Mouse (Mus musculus) adrenal gland, postnatal 25 days (tissue): Measurements from ENCODE around the gene Kdf1. TPM values are rescaled to one million over a fixed set of nuclear protein-coding genes. Genes with fewer than 3 reads are reported as not detected.

Source experiments
- DNase-seq: peaks from one replicate; pipeline ENCODE4 v3.0.0; 2021; ENCODE audit warnings: mixed read lengths
- microRNA-seq, 2 experiments: library from miRNA; unstranded; fragments of <30 nt; microRNA quantifications; one replicate each; pipeline ENCODE4 v1.2.0; 2021
- total RNA-seq: library from RNA; stranded (reverse); gene quantifications from 2 replicates; pipeline ENCODE4 v1.2.3, GENCODE M21; 2021

Gene Kdf1
- total RNA-seq, 1 experiment from 2014 or later = 5.1 TPM

DNA sequence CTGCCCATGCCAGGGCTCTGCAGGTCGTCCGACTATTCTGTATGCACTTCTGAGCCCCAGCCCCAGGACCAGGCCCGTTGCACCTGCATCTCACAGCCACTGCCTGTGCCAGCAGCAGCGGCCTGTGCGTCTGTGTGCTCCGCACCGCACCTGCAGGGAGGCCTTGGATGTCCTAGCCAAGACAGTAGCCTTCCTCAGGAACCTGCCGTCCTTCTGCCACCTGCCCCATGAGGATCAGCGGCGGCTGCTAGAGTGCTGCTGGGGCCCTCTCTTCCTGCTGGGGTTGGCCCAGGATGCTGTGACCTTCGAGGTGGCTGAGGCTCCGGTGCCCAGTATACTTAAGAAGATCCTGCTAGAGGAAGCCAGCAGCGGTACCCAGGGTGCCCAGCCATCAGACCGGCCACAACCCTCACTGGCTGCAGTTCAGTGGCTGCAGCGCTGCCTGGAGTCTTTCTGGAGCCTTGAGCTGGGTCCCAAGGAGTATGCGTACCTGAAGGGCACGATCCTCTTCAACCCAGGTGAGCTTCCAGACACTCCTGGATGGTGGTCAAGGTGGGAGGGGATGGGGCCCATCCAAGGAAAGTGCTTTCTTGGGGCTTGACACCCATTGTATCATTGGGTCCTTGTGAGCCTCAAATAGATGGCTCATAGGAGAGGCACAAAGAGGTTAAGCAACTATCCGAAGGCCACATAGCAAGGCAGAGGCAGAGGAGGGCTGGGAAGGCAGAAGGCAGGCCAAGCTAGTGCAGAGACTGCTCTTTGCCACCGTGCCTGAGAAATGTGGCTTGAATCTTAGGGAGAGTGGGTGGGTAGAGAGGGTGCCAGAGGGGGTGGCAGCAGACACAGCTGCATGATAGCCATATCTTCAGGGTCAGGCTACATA, 34.9 kb downstream of the Kdf1 start:
- no peak for DNase-seq

- no peak for DNase-seq
These were observed 38.4 kb downstream of the Kdf1 start for GRCm38 (mm10) chr4:133557041-133557717.

DNA sequence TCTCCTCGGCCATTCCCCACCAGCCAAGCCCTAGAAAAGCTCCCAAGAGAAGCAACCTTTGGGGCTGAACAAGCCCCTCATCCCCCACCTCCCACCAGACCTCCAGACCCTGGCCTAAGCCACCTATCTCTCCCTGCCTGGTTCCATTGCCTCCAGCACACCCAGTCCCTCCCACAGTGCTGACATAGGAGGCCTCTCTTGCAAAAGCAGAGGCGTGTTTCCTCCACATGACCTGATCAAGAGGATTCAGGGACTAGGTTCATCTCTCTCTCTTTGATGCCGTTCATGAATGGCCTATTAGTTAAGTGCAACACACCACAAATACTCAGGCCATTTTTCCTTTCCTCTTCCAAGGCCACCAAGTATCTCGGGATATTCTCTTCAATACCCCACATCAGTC, 41.1 kb downstream of the Kdf1 start:
- no peak for DNase-seq

DNA sequence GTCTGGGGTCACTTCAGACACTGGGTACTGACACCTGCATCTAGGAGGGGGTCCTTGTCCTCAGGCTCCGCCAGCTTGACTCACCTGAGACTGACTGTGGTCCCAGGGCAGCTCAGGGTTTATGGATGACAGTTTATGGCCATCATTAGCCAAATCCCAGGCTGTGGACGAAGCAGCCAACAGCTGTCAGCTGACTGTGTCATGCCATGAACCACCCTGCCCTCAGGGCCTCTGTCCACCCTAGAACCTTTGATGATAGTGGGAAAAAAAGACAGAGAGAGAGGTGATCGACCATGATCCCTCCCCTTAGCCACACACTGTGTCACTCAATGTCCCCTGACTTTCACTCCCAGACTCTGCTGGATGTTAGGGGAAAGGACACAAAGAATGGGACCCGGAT, 42.9 kb downstream of the Kdf1 start:
- DNase-seq = no peak

- DNase-seq = peak; percentile 91
These were observed 44.4 kb downstream of the Kdf1 start for GRCm38 (mm10) chr4:133563123-133563571.

GRCm38 (mm10) chr4:133567251-133567650, 48.5 kb downstream of the Kdf1 start:
- DNase-seq = no peak

DNA sequence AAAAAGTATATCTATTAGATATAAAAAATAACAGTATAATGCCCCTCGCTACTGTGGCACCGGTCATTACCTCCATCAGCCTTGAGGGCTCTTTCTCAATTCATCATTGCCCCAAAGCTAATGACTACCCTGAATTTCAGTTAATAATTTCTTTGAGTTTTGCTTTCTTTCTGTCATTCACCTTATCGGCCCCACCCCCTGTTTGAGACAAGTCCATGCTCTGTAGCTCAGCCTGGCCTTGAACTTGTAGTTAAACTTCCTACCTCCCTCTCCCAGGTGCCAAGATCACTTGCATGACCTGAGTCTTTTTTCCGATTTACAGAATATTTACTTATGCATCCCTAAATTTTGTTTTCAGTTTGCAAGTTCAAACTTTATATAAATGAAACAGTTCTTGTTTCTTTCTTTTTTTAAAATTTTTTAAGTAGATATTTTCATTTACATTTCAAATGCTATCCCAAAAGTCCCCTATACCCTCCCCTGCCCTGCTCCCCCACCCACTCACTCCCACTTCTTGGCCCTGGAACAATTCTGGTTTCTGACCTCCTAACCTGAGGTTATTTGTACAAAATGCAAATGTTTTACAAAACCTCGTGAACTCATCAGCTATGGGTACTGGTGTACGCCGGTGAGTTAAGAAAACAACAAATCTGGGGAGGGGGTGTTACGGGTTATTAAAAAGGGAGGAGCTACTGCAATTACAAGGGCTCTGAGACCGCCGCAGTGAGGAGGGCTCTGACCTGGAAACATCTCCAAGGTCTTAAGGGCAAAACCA, 50.7 kb downstream of the Kdf1 start:
- DNase-seq = no peak

DNA sequence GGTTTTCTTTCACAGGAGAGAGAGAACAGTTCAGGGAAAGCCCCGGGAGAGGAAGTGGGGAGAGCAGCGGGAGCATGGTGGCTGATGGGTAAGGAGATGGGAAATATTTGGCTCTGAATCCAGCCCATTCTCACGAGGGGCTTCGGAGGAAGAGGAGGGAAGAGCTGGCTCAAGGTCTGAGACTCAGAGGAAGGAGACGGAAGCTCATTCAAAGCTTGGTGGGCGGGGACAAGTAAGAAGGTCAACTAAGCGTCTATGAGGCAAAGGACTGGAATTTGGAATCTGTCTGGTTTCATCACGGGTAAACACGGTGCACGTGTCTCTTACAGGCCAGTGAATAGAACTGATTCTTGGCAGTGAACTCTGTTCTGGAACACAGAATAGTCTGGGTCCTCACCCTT, 51.3 kb downstream of the Kdf1 start:
- DNase-seq = peak; percentile 39

DNA sequence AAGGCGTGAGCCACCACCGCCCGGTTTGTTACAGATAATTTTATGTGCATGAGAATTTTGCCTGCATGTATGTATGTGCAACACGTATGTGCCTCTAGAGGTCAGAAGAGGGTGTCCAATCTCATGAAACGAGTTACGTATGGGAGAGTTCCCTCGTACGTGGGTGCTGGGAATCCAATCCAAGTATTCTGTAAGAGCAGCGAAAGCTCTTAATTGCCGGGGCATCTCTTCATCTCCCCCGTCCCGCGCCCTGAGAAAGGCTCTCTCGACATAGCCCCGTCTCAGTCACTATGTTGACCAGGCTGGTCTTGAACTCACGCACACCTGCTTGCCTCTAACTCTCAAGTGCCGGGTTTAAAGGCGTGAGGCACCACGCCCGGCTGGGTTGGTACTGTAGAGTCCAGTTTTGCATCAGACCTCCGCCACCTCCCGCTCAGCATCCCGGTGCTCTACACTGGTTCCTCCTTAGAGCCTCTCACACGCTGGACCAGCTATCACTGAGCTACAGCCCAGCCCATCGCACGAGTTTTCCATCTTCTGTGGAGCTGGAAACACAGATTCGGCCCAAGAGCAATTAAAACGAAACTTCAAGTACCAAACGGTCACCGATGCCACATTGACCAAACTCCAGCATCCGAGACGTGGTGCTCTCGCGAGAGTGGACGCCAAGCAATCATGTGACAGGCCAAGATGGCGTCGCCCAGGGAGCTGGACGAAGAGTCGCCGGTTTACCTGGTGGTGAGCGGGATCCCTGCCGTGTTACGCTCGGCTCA, 55.5 kb downstream of the Kdf1 start, which contains the start of gene Gpatch3:
Gpatch3 (plus strand) TSS at position 676 of the 773 bp plus-strand sequence.
- DNase-seq = peak; percentile 89

- DNase-seq = no peak
These were observed 56.1 kb downstream of the Kdf1 start for GRCm38 (mm10) chr4:133574843-133575202.

DNA sequence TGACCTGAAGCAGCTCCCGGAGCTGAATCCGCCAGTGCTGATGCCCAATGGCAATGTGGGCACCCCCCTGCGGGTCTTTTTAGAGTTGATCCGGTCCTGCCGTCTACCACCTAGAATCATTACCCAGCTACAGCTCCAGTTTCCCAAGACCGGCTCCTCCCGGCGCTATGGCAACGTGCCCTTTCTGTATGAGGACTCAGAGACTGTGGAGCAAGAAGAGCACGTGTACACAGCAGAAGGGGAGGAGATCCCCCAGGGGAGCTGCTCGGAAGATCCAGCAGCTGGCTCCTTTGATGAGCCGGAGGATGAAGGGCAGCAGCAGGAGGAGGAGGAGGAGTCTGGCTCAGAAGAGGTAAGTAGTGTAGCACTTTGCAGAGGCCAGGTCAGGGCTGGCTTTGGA, 59.2 kb downstream of the Kdf1 start:
- no peak for DNase-seq

Small RNAs within 50 kb of the gene (microRNA-seq; reads per million reads assigned to microRNA genes)
- 0 reads per million in 2 experiments for gene Gm23158

Other genes with a start within 250 kb of the Kdf1 start
- 60.2 and 73.3 TPM in 2 replicates for gene Tmem222, start 241.2 kb upstream of the Kdf1 start, total RNA-seq
- gene Wdtc1, start 165.5 kb upstream of the Kdf1 start, total RNA-seq = 46.7 and 60.7 TPM in 2 replicates
- gene Slc9a1, start 149.3 kb upstream of the Kdf1 start, total RNA-seq = 70.4 and 70.7 TPM in 2 replicates
- 0.76 and 1.2 TPM in 2 replicates for gene Tent5b, start 38.8 kb upstream of the Kdf1 start, total RNA-seq
- 4.6 and 4.9 TPM in 2 replicates for gene Trnp1, start 20.4 kb upstream of the Kdf1 start, total RNA-seq
- 171 and 211 TPM in 2 replicates for gene Nudc, start 27.0 kb downstream of the Kdf1 start, total RNA-seq
- 55.6 and 58.0 TPM in 2 replicates for gene Nr0b2, start 34.4 kb downstream of the Kdf1 start, total RNA-seq
- 5.9 and 8.3 TPM in 2 replicates for gene Gpatch3, start 55.8 kb downstream of the Kdf1 start, total RNA-seq
- 15.8 and 16.1 TPM in 2 replicates for gene Gpn2, start 65.4 kb downstream of the Kdf1 start, total RNA-seq
- gene Sfn, start 83.2 kb downstream of the Kdf1 start, total RNA-seq = 1.3 and 1.7 TPM in 2 replicates
- gene Zdhhc18, start 131.2 kb downstream of the Kdf1 start, total RNA-seq = 20.9 and 23.0 TPM in 2 replicates
- 17.1 and 24.6 TPM in 2 replicates for gene Pigv, start 153.7 kb downstream of the Kdf1 start, total RNA-seq
- 73.6 and 79.7 TPM in 2 replicates for gene Arid1a, start 237.8 kb downstream of the Kdf1 start, total RNA-seq